Mouse (Mus musculus): ENCODE results near the gene Dlg4. TPM values are rescaled to one million over a fixed set of nuclear protein-coding genes. Genes with fewer than 3 reads are reported as not detected.

Dlg4 gene
- total RNA-seq, 4 experiments from 2014 or later: 730 to 858 (median 789) TPM

Small RNAs within 50 kb of the gene (microRNA-seq; reads per million reads assigned to microRNA genes)
- gene Gm44349 (0 to 0.25 reads per million in 2 experiments), gene Mir324 (5,750 to 6,471 reads per million in 2 experiments)

Other genes with a start within 250 kb of the Dlg4 start
- gene Chrnb1, start 221.0 kb upstream of the Dlg4 start, total RNA-seq (2022): 1 to 10 TPM in 3 of 4 experiments, under 1 TPM in 1; 0.49 to 2.2 (median 1.1) TPM
- 10 to 100 TPM; 26.1 to 36.5 (median 30.6) TPM for gene Fgf11, start 215.1 kb upstream of the Dlg4 start, total RNA-seq (2022)
- under 1 TPM in 2 of 4 experiments, not detected in 2; 0.17 to 0.47 TPM for gene Tmem102, start 211.3 kb upstream of the Dlg4 start, total RNA-seq (2022)
- not detected for gene Gm39566, start 201.6 kb upstream of the Dlg4 start, total RNA-seq (2022)
- gene Spem2, start 198.5 kb upstream of the Dlg4 start, total RNA-seq (2022): not detected
- under 1 TPM in 2 of 4 experiments, not detected in 2; 0.31 to 0.75 TPM for gene Spem1, start 194.8 kb upstream of the Dlg4 start, total RNA-seq (2022)
- 100 to 1,000 TPM; 189 to 200 (median 199) TPM for gene Nlgn2, start 179.2 kb upstream of the Dlg4 start, total RNA-seq (2022)
- gene Tmem256, start 178.4 kb upstream of the Dlg4 start, total RNA-seq (2022): 100 to 1,000 TPM; 113 to 131 (median 121) TPM
- gene Plscr3, start 170.6 kb upstream of the Dlg4 start, total RNA-seq (2022): 10 to 100 TPM; 17.1 to 21.8 (median 20.0) TPM
- not detected for gene Tnk1, start 158.2 kb upstream of the Dlg4 start, total RNA-seq (2022)
- not detected for gene Tmem95, start 138.9 kb upstream of the Dlg4 start, total RNA-seq (2022)
- gene Kctd11, start 135.5 kb upstream of the Dlg4 start, total RNA-seq (2022): 1 to 10 TPM; 1.4 to 2.8 (median 1.6) TPM
- gene Acap1, start 121.4 kb upstream of the Dlg4 start, total RNA-seq (2022): under 1 TPM in 2 of 4 experiments, not detected in 2; 0.14 to 0.34 TPM
- gene 2810408A11Rik, start 116.0 kb upstream of the Dlg4 start, total RNA-seq (2022): under 1 TPM in 2 of 4 experiments, not detected in 2; 0.64 to 0.72 TPM
- gene Neurl4, start 115.9 kb upstream of the Dlg4 start, total RNA-seq (2022): 100 to 1,000 TPM in 3 of 4 experiments, 10 to 100 TPM in 1; 92.4 to 126 (median 112) TPM
- 10 to 100 TPM; 28.2 to 44.5 (median 38.4) TPM for gene Gps2, start 103.1 kb upstream of the Dlg4 start, total RNA-seq (2022)
- gene Eif5a, start 95.0 kb upstream of the Dlg4 start, total RNA-seq (2022): 100 to 1,000 TPM; 395 to 425 (median 420) TPM
- gene Ybx2, start 81.1 kb upstream of the Dlg4 start, total RNA-seq (2022): 10 to 100 TPM; 10.6 to 18.7 (median 13.9) TPM
- gene Slc2a4, start 68.8 kb upstream of the Dlg4 start, total RNA-seq (2022): 1 to 10 TPM; 3.0 to 4.6 (median 3.8) TPM
- not detected for gene Cldn7, start 52.2 kb upstream of the Dlg4 start, total RNA-seq (2022)
- 100 to 1,000 TPM; 108 to 123 (median 119) TPM for gene Ctdnep1, start 35.8 kb upstream of the Dlg4 start, total RNA-seq (2022)
- 10 to 100 TPM; 69.7 to 96.0 (median 77.7) TPM for gene Elp5, start 34.4 kb upstream of the Dlg4 start, total RNA-seq (2022)
- 100 to 1,000 TPM; 232 to 255 (median 246) TPM for gene Gabarap, start 25.8 kb upstream of the Dlg4 start, total RNA-seq (2022)
- gene Phf23, start 21.2 kb upstream of the Dlg4 start, total RNA-seq (2022): 10 to 100 TPM; 45.2 to 59.7 (median 49.7) TPM
- gene Dvl2, start 16.3 kb upstream of the Dlg4 start, total RNA-seq (2022): 10 to 100 TPM; 35.4 to 54.0 (median 41.6) TPM
- 10 to 100 TPM; 60.3 to 69.1 (median 64.8) TPM for gene Acadvl, start 1.5 kb upstream of the Dlg4 start, total RNA-seq (2022)
- 1 to 10 TPM in 1 of 4 experiments, under 1 TPM in 3; 0.79 to 3.0 (median 0.90) TPM for gene Asgr1, start 37.1 kb downstream of the Dlg4 start, total RNA-seq (2022)
- under 1 TPM in 1 of 4 experiments, not detected in 3; 0.32 TPM for gene Asgr2, start 75.7 kb downstream of the Dlg4 start, total RNA-seq (2022)
- gene Mgl2, start 113.4 kb downstream of the Dlg4 start, total RNA-seq (2022): 1 to 10 TPM in 1 of 4 experiments, under 1 TPM in 2, not detected in 1; 0.45 to 1.9 (median 0.52) TPM
- gene Clec10a, start 139.3 kb downstream of the Dlg4 start, total RNA-seq (2022): 1 to 10 TPM; 1.1 to 1.8 (median 1.4) TPM
- 10 to 100 TPM; 35.6 to 44.8 (median 42.1) TPM for gene Slc16a11, start 195.8 kb downstream of the Dlg4 start, total RNA-seq (2022)
- 1 to 10 TPM; 6.5 to 9.5 (median 7.4) TPM for gene Slc16a13, start 204.1 kb downstream of the Dlg4 start, total RNA-seq (2022)
- gene Bcl6b, start 212.9 kb downstream of the Dlg4 start, total RNA-seq (2022): 1 to 10 TPM in 1 of 4 experiments, under 1 TPM in 3; 0.91 to 1.9 (median 0.95) TPM
- 10 to 100 TPM; 39.3 to 45.7 (median 42.6) TPM for gene 0610010K14Rik, start 221.0 kb downstream of the Dlg4 start, total RNA-seq (2022)
- 1 to 10 TPM; 2.5 to 8.6 (median 3.5) TPM for gene Gm21988, start 222.9 kb downstream of the Dlg4 start, total RNA-seq (2022)
- 100 to 1,000 TPM; 203 to 263 (median 244) TPM for gene Rnasek, start 222.9 kb downstream of the Dlg4 start, total RNA-seq (2022)
- gene Alox12, start 238.4 kb downstream of the Dlg4 start, total RNA-seq (2022): under 1 TPM; 0.17 to 0.41 (median 0.37) TPM